Mouse (Mus musculus) neural tube, embryonic 14.5 days (tissue): ENCODE data around the gene Tpm3. TPM values are rescaled to one million over a fixed set of nuclear protein-coding genes. Genes with fewer than 3 reads are reported as not detected.

Source experiments
- ATAC-seq: fragments of 200-750 bp; cut with Nextera tagmentation; 2 replicates; pipeline ENCODE4 v1.8.0; 2017; ENCODE audit warnings: low read depth, mild to moderate bottlenecking, moderate TSS enrichment, moderate library complexity
- H3K27ac ChIP-seq: fragments of 300-500 bp; sonication (generic); 2 replicates; pipeline ENCODE4 v1.5.1; 2014; ENCODE audit warnings: low read depth, mild to moderate bottlenecking, control low read depth, low read length, moderate library complexity, mixed read lengths
- H3K27me3 ChIP-seq: fragments of 300-500 bp; sonication (generic); 2 replicates; pipeline ENCODE4 v1.6.1; 2014; ENCODE audit warnings: low read length; ENCODE audit not compliant: control insufficient read depth, insufficient read depth
- H3K36me3 ChIP-seq: fragments of 300-500 bp; sonication (generic); 2 replicates; pipeline ENCODE4 v1.6.1; 2014; ENCODE audit warnings: low read length, mixed read lengths; ENCODE audit not compliant: control insufficient read depth, insufficient read depth
- H3K4me1 ChIP-seq: fragments of 300-500 bp; sonication (generic); 2 replicates; pipeline ENCODE4 v1.6.1; 2014; ENCODE audit warnings: low read length; ENCODE audit not compliant: control insufficient read depth, insufficient read depth
- H3K4me2 ChIP-seq: fragments of 300-500 bp; sonication (generic); 2 replicates; pipeline ENCODE4 v1.6.1; 2014; ENCODE audit warnings: mild to moderate bottlenecking, low read depth, low read length, control low read depth
- H3K4me3 ChIP-seq: fragments of 300-500 bp; sonication (generic); 2 replicates; pipeline ENCODE4 v1.5.1; 2014; ENCODE audit warnings: low read depth, low read length, control low read depth, mixed read lengths
- H3K9ac ChIP-seq: fragments of 300-500 bp; sonication (generic); replicated peaks from 2 replicates; pipeline ENCODE4 v1.6.1; 2014; ENCODE audit warnings: low read depth, mild to moderate bottlenecking, control low read depth, low read length, mixed read lengths
- H3K9me3 ChIP-seq: fragments of 300-500 bp; sonication (generic); 2 replicates; pipeline ENCODE4 v1.6.1; 2016; ENCODE audit warnings: low read length; ENCODE audit not compliant: control insufficient read depth
- WGBS: fragments of 180-500 bp; shearing (Covaris S2); extraction: QIAGEN DNeasy Blood & Tissue Kit; methylation state at CpG from one replicate; pipeline ENCODE4 v1.1.7; 2014; 5-methylcytosine and 5-hydroxymethylcytosine counted together
- microRNA counts: library from miRNA; unstranded; fragments of <30 nt; microRNA quantifications from one replicate; lab custom pipeline; 2016
- microRNA-seq: library from miRNA; unstranded; fragments of <30 nt; microRNA quantifications from one replicate; pipeline ENCODE4, GENCODE M21; 2016
- polyA plus RNA-seq: library from polyadenylated mRNA; unstranded; fragments of >200 nt; fragmentation: Nextera tagmentation; extraction: Ambion mirVana; gene quantifications from 2 replicates; pipeline ENCODE4 v1.2.1, GENCODE M21; 2014

Gene Tpm3
- polyA plus RNA-seq, 1 experiment from 2014 or later = 281 TPM

DNA sequence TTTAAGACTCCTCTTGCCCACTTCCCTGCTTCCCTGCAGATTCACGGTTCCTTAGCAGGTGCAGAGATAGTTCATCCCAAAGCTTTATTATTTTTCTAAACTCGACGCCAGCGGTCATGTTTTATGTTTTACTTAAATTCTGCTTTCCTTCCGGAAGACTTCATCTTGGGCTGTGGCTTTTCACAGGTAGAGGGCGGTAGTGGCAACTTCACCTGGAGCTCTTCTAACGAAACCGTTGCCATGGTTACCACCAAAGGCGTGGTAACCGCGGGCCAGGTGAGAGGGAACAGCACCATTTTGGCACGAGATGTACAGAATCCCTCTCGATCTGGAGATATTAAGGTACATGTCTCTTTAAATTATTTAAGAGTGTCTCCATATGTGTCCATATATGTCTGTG is 64.2 kb downstream of the Tpm3 start:
- ATAC-seq = no peak
- H3K36me3 ChIP-seq = no peaks in the 10 kb centered on the region
- no peak overlapping the region for H3K27ac ChIP-seq
- no peak overlapping the region for H3K4me3 ChIP-seq
- H3K4me2 ChIP-seq = no peak overlapping the region
- H3K9me3 ChIP-seq = no peaks in the 10 kb centered on the region
- WGBS = 44% methylated on average over 13 of the region's 13 CpGs
- no peaks in the 10 kb centered on the region for H3K27me3 ChIP-seq
- no peaks in the 10 kb centered on the region for H3K4me1 ChIP-seq
- no peak overlapping the region for H3K9ac ChIP-seq

- H3K9me3 ChIP-seq = no peaks in the 10 kb centered on the region
- no peaks in the 10 kb centered on the region for H3K36me3 ChIP-seq
- ATAC-seq = no peak
- no peak overlapping the region for H3K4me2 ChIP-seq
- H3K9ac ChIP-seq = no peak overlapping the region
- H3K4me1 ChIP-seq = no peaks in the 10 kb centered on the region
- no peaks in the 10 kb centered on the region for H3K27me3 ChIP-seq
- no peak overlapping the region for H3K27ac ChIP-seq
- H3K4me3 ChIP-seq = no peak overlapping the region
- WGBS = 86% methylated on average over 1 of the region's 1 CpGs
Observed at GRCm38 (mm10) chr3:90137606-90138005, 65.2 kb downstream of the Tpm3 start.

DNA sequence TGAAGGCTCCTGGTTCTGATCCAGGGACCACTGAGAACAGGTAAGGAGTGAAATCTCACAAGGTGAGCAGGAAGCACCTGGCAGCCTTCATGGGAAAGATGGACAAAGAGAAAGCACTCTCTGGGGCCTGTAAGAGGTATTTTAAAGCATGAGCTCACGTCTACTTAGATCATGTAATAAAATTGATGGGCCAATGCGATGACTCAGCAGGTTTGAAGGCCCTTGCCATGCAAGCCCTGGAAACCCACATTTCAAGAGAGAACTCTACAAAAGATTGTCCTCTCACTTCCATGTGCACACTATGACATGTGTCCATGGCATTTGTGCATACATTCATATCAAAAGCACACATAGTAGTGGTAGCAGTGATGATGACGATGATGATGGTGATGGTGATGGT is 67.5 kb downstream of the Tpm3 start:
- Histone ChIP-seq H3K27ac (no peak overlapping the region), H3K27me3 (no peaks in the 10 kb centered on the region), H3K4me3 (no peak overlapping the region), H3K36me3 (no peaks in the 10 kb centered on the region), H3K4me1 (no peaks in the 10 kb centered on the region), H3K9me3 (no peaks in the 10 kb centered on the region), H3K9ac (no peak overlapping the region), H3K4me2 (no peak overlapping the region)
- ATAC-seq = no peak
- WGBS = 88% methylated on average over 3 of the region's 3 CpGs

GRCm38 (mm10) chr3:90145461-90145860 is 73.0 kb downstream of the Tpm3 start:
- H3K4me1 ChIP-seq = no peaks in the 10 kb centered on the region
- 72% methylated on average over 3 of the region's 3 CpGs for WGBS
- H3K9me3 ChIP-seq = no peaks in the 10 kb centered on the region
- no peak overlapping the region for H3K4me3 ChIP-seq
- H3K4me2 ChIP-seq = no peak overlapping the region
- H3K36me3 ChIP-seq = no peaks in the 10 kb centered on the region
- no peak overlapping the region for H3K9ac ChIP-seq
- no peak overlapping the region for H3K27ac ChIP-seq
- ATAC-seq = no peak
- H3K27me3 ChIP-seq = no peaks in the 10 kb centered on the region

- H3K4me2 ChIP-seq = no peak overlapping the region
- ATAC-seq = peak; percentile 51; the same call in 1 of the 2 replicates
- no peak overlapping the region for H3K9ac ChIP-seq
- WGBS = 71% methylated on average over 1 of the region's 1 CpGs
- no peaks in the 10 kb centered on the region for H3K36me3 ChIP-seq
- no peak overlapping the region for H3K27ac ChIP-seq
- H3K27me3 ChIP-seq = no peaks in the 10 kb centered on the region
- H3K9me3 ChIP-seq = no peaks in the 10 kb centered on the region
- no peaks in the 10 kb centered on the region for H3K4me1 ChIP-seq
- no peak overlapping the region for H3K4me3 ChIP-seq
Observed at GRCm38 (mm10) chr3:90146651-90147050, 74.2 kb downstream of the Tpm3 start.

MicroRNAs encoded within 50 kb of the gene (microRNA counts, 519-probe panel; counts per million panel counts)
- microRNA mmu-miR-190b (lab: Ali Mortazavi, UCI) = 4,499 counts per million, percentile 56 among the panel's probes with 10 or more counts

Small RNA genes lying within 50 kb of the gene (microRNA-seq; reads per million reads assigned to microRNA genes)
- 14.5 reads per million, percentile 21 among the genes with 10 or more reads in this experiment for gene Mir190b

Other genes with a start within 250 kb of the Tpm3 start
- 0.91 and 2.4 TPM in 2 replicates for gene She, start 241.3 kb upstream of the Tpm3 start, polyA plus RNA-seq
- 0.36 and 0.50 TPM in 2 replicates for gene Il6ra, start 159.5 kb upstream of the Tpm3 start, polyA plus RNA-seq
- 14.8 and 18.0 TPM in 2 replicates for gene Atp8b2, start 109.1 kb upstream of the Tpm3 start, polyA plus RNA-seq
- gene Hax1, start 73.9 kb upstream of the Tpm3 start, polyA plus RNA-seq = 97.2 and 110 TPM in 2 replicates
- gene 4933434E20Rik, start 21.0 kb upstream of the Tpm3 start, polyA plus RNA-seq = 219 and 232 TPM in 2 replicates
- gene Ubap2l, start 20.0 kb upstream of the Tpm3 start, polyA plus RNA-seq = 163 and 171 TPM in 2 replicates
- 0.35 and 0.52 TPM in 2 replicates for gene Nup210l, start 31.5 kb downstream of the Tpm3 start, polyA plus RNA-seq
- gene Rps27, start 141.0 kb downstream of the Tpm3 start, polyA plus RNA-seq = 896 and 936 TPM in 2 replicates
- gene Rab13, start 141.0 kb downstream of the Tpm3 start, polyA plus RNA-seq = 8.0 and 12.4 TPM in 2 replicates
- gene Jtb, start 158.9 kb downstream of the Tpm3 start, polyA plus RNA-seq = 98.9 and 102 TPM in 2 replicates
- gene Creb3l4, start 170.9 kb downstream of the Tpm3 start, polyA plus RNA-seq = 1.3 and 2.4 TPM in 2 replicates
- 41.2 and 46.0 TPM in 2 replicates for gene Slc39a1, start 175.5 kb downstream of the Tpm3 start, polyA plus RNA-seq
- 11.6 and 12.6 TPM in 2 replicates for gene Crtc2, start 181.5 kb downstream of the Tpm3 start, polyA plus RNA-seq
- 7.3 and 8.5 TPM in 2 replicates for gene Dennd4b, start 192.5 kb downstream of the Tpm3 start, polyA plus RNA-seq
- gene Gatad2b, start 220.5 kb downstream of the Tpm3 start, polyA plus RNA-seq = 14.3 and 21.6 TPM in 2 replicates